Mouse (Mus musculus): Measurements from ENCODE around the gene Frem1. TPM values are rescaled to one million over a fixed set of nuclear protein-coding genes. Genes with fewer than 3 reads are reported as not detected.

The Frem1 gene
- polyA plus RNA-seq (2015; fragmentation: Illumina TruSeq; extraction: RNeasy Lipid Tissue Mini Kit (QIAGEN cat#74804); ENCODE audit: low read depth, low replicate concordance): 1.1 TPM

DNA sequence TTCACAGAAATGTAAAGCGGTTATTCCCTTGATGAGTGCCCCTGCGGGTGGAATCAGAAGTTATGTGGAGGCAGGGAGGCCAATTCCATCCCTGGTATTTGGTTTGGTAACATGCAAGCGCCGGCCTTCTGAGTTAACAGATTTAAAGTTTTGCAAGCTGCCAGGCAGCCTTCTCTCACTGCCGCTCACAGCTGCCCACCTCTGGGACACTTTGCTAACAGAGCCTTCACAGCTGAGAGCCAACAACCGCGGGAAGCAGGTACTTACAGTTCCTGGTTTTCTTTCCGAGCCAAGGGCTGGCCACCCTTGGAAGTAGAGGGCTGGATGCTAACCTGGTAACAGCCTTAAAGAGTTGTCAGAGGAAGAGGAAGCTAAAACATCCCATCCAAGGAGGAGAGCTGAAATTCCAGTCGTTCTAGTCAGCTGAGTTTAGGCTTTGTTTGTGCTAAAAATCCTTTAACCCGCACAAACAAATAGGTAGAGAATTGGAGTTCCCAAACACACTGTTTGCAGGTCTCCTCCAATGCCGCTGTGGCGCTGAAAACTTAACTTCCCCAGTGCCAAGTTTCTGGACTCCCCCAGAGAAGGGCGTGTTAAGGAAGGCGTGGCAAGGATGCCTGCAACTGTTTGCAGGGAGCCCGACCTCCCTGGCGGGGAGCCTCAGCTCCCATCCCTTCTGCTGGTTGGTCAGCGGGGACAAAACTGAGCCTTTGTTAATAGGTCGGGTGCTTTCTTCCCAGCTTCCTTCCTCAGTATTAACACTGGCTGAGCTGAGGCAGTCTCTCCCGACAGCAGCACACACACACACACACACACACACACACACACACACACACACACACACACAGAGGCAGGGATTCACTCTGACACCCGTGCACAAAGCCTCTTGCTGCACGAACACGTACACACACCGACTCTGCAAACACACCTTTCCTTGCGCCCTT, at the start of gene Frem1:
Gene Frem1, minus strand, starts transcription at position 706 of the 944 bp plus-strand sequence.

DNA sequence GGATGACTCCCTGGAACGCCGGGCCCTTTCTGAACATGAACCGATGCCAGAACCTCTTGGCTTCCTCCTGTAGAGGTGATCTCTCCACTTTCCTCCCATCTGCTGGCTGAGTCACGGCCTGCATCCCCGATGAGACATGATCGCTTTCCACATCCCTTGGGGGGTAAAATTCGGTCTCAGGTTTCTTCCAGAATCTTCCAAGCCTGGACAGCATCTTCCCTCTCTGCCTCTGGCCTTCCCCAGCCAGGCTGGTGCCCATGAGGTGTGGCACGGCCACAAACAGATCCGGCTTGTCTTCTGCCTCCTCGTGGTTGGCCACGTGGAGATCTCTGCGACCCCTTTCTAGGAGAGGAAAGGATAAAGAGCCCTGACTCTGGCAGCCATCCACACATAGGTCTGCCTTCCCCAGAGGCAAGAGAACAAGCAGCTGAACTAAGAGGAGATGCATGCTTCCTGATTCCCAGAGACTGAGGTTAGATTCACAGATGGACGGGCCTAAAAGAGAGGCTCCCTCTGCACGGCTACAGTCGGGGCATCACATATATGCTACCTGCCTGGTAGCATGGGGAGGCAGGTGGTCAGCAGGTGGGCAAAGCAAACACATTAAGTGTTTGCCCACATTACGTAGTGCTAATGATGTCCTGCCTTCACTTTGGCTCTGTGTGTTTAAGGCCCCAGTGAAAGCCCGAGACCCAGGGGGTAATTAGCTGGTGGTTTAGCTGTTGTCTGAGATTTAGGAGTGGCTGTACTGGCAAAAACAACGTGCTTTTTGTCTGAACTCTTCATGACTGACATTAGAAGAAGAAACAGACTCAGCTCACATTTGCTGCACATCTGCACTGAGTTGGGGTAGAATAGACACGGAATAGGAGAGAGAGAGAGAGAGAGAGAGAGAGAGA, 167.3 kb downstream of the Frem1 start, which contains the start of gene Cer1:
Gene Cer1, minus strand, starts transcription at position 513 of the 899 bp plus-strand sequence.

GRCm38 (mm10) chr4:82859131-82860125, 192.7 kb downstream of the Frem1 start, which contains the start of gene Zdhhc21:
Gene Zdhhc21, minus strand, starts transcription at chr4:82859958.

Other genes starting within 250 kb of the Frem1 start
- gene Zdhhc21, start 192.4 kb downstream of the Frem1 start, polyA plus RNA-seq (2015; fragmentation: Illumina TruSeq; extraction: RNeasy Lipid Tissue Mini Kit (QIAGEN cat#74804); ENCODE audit: low read depth, low replicate concordance): 21.2 TPM
- 0.25 TPM for gene Cer1, start 167.2 kb downstream of the Frem1 start, polyA plus RNA-seq (2015; fragmentation: Illumina TruSeq; extraction: RNeasy Lipid Tissue Mini Kit (QIAGEN cat#74804); ENCODE audit: low read depth, low replicate concordance)